Mouse (Mus musculus) cerebellum, postnatal 14 days (tissue): ENCODE data around the gene Olfr857.
"Not testable (repeated sequence)": the region's sequence is repeated elsewhere in the genome, so short reads cannot be mapped to it uniquely, and the experiment has no call there.

ENCODE experiments used
- DNase-seq, 2 experiments: peaks; one replicate each; pipeline ENCODE4 v3.0.0; 2021; ENCODE audit warnings: mixed read lengths in 2 of 2

Olfr857 gene

DNA sequence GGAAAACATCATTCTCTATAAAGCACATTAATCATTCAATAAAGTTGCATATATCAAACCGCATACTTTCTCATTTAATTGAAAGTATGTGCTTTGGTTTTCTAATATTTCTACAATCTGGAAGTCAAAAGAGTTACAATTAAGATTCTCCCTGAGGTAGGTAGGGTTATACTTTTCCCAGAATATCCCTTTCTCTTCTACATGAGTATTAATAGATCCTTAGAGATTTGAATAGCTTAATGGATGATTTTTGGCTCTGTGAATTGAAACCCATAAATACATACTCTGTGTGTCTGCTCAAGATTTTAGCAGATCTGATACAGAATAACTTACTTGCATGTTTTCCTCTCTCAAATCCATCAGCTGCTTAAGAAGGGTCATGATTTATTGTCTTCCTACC lies at the start of gene Olfr857:
TSS of gene Olfr857 (plus strand) at position 301 of the 400 bp plus-strand sequence.
- DNase-seq = no peak

DNA sequence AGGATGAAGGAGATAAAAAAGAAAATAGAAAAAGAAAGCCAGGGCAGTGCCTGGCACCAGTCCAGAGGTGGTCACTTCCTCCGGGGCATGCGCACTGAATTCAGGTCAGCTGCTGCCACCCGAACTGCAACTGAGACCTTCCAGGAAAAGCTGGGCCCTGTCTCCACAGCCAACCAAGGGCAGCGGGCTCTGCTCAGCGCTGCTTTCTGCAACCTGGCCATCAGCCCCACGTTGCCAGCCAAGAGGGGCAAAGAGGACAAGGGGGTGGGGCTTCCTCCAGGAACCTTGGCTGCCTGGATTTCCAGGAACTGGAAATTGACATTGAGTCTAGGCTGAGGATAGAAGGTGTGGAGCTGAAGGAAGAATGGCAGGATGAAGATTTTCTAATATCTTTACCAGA lies 19.0 kb upstream of the Olfr857 start:
- peak in 1 of 2 experiments; percentile 2 for DNase-seq

DNA sequence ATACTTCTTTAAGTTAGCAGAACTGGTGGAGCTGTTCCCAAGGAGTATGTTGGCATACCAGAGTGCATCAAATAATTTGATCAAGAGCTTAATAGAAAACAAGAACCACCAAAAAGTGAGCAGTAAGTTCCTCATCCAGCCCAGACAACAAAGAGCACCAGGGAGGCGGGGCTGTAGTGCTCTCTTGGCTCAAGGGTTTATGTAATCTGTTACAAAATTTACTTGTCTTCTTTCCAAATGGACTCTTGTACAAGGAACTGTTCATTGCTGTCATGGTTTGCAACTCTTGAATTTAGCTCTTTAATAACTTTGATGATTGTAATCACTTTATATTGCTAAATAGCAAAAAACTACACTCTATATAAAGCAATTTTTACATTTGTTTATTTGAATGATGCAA lies 17.8 kb upstream of the Olfr857 start:
- no peak for DNase-seq

DNA sequence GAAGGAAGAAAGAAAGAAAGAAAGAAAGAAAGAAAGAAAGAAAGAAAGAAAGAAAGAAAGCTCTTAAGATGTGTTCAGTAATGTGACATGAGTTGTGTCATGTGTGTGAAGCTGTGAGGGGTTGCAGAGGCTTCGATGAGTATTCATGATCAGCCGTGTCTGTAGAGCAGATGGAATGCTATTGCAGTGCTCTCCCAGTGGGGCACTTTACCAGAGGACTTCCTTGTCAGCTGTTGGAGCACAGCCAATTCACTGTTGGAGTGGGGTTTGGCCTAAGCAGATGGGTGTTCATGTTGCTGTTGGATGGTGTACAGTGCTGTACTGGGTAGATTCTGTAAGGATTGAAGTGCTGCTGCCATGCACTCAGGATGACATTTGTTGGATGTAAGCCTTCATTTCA lies 16.8 kb upstream of the Olfr857 start:
- peak in 1 of 2 experiments; percentile 8 for DNase-seq

DNA sequence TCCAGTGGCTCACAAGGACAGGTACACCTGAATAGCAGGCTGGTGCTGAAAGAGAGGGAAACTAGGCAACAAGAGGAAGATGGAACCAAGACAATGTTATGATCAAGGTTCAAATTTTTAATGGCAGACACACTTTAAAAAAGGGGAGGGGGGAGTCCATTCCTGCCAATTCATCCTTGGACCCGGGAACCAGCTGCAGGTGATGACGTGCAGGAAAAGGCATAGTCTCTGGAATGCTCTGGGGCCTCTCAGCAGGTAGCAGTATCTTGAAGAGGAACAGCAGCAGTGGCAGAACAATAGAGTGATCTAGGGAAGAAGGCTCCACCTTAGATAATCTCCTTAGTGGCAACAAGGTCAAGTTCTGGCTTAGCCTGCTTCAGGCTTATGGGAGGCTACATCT lies 14.9 kb upstream of the Olfr857 start:
- DNase-seq = not testable (repeated sequence)

DNA sequence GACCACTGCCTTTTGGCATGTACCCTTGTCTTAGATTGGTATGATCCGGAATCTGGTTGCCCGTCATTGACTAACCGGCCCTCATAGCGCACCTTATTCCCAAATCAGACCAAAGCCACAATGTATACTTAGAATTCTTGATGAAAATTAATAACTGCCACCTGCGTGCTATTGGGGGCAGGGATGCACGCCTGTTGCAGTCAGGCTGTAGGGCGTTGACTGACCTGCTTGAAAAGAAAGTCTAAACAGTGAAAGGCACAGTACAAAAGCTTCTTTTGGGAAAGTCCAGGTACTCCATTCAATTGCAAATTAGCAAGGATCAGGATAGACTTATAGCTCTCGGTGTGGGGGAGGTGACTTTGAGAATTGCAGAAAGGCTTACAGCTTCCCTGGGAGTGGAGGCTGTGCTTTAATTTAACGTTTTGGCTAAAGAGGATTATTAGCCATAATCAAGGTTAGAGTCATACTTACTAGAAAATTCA lies 14.3 kb upstream of the Olfr857 start:
- DNase-seq = not testable (repeated sequence)

DNA sequence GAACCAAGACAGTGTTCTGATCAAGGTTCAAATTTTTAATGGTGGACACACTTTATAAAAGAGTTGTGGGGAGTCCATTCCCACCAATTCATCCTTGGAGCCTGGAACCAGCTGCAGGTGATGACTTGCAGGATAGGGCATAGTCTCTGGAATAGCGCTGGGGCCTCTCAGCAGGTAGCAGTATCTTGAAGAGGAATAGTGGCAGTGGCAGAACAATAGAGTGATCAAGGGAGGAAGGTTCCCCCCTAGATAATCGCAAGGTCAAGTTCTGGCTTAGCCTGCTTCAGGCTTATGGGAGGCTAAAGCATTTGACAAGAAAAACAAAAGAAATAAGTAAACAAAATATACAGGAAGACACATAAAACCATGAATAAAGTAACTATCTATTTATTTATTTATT lies 4.7 kb upstream of the Olfr857 start:
- DNase-seq = not testable (repeated sequence)
